Mouse (Mus musculus): ENCODE data around the gene Sgca. TPM values are rescaled to one million over a fixed set of nuclear protein-coding genes. Genes with fewer than 3 reads are reported as not detected.
A peak's percentile ranks its signal among the peaks of the same experiment; 100 is the strongest.

Sgca gene
- total and polyA plus RNA-seq, 3 experiments = 0.95 TPM; not detected in 2

GRCm38 (mm10) chr11:94913302-94914090 is 62.6 kb downstream of the Sgca start:
- DNase-seq = peak; percentile 37

Other genes with a start within 250 kb of the Sgca start
- gene Cdc34b, start 234.5 kb downstream of the Sgca start, total RNA-seq (2021) = under 1 TPM; 0.31 to 0.40 TPM
- gene Cdc34b, start 234.5 kb downstream of the Sgca start, polyA plus RNA-seq (2012; rRNA removed) = 0.10 and 0.55 TPM in 2 replicates
- not detected for gene Tmem92, start 193.6 kb downstream of the Sgca start, total RNA-seq (2021)
- gene Tmem92, start 193.6 kb downstream of the Sgca start, polyA plus RNA-seq (2012; rRNA removed) = not detected in 2 replicates
- gene Col1a1, start 40.1 kb downstream of the Sgca start, total RNA-seq (2021) = 10 to 100 TPM; 34.5 to 82.8 TPM
- gene Col1a1, start 40.1 kb downstream of the Sgca start, polyA plus RNA-seq (2012; rRNA removed) = 40.1 and 42.9 TPM in 2 replicates
- gene Hils1, start 8.7 kb downstream of the Sgca start, total RNA-seq (2021) = not detected
- not detected in 2 replicates for gene Hils1, start 8.7 kb downstream of the Sgca start, polyA plus RNA-seq (2012; rRNA removed)
- gene Ppp1r9b, start 14.7 kb upstream of the Sgca start, total RNA-seq (2021) = 100 to 1,000 TPM; 101 to 148 TPM
- 61.6 and 64.6 TPM in 2 replicates for gene Ppp1r9b, start 14.7 kb upstream of the Sgca start, polyA plus RNA-seq (2012; rRNA removed)
- gene Samd14, start 33.6 kb upstream of the Sgca start, total RNA-seq (2021) = 1 to 10 TPM; 2.5 to 4.5 TPM
- gene Samd14, start 33.6 kb upstream of the Sgca start, polyA plus RNA-seq (2012; rRNA removed) = 12.9 and 13.5 TPM in 2 replicates
- gene Pdk2, start 65.0 kb upstream of the Sgca start, total RNA-seq (2021) = 100 to 1,000 TPM in 1 of 2 experiments, 10 to 100 TPM in 1; 92.9 to 112 TPM
- 114 and 118 TPM in 2 replicates for gene Pdk2, start 65.0 kb upstream of the Sgca start, polyA plus RNA-seq (2012; rRNA removed)
- 10 to 100 TPM; 37.8 to 54.0 TPM for gene Itga3, start 100.5 kb upstream of the Sgca start, total RNA-seq (2021)
- 47.2 and 49.0 TPM in 2 replicates for gene Itga3, start 100.5 kb upstream of the Sgca start, polyA plus RNA-seq (2012; rRNA removed)
- gene Dlx3, start 143.8 kb upstream of the Sgca start, total RNA-seq (2021) = under 1 TPM in 1 of 2 experiments, not detected in 1; 0.10 TPM
- gene Dlx3, start 143.8 kb upstream of the Sgca start, polyA plus RNA-seq (2012; rRNA removed) = 0.03 and 0.07 TPM in 2 replicates
- under 1 TPM in 1 of 2 experiments, not detected in 1; 0.21 TPM for gene Dlx4, start 169.9 kb upstream of the Sgca start, total RNA-seq (2021)
- gene Dlx4, start 169.9 kb upstream of the Sgca start, polyA plus RNA-seq (2012; rRNA removed) = 0.17 and 0.25 TPM in 2 replicates

Data from adrenal gland, adult 2 months (tissue).